In genomic region chr12:73088500-73088899, GRCm38 (mm10) we compare ENCODE assay signal across 20 mouse cellular contexts. TPM values are rescaled to one million over a fixed set of nuclear protein-coding genes. Genes with fewer than 3 reads are reported as not detected.
A peak's percentile ranks its signal among the peaks of the same experiment; 100 is the strongest.
DNase-seq lines count a peak whose midpoint lies in the region; ATAC-seq lines count a peak whose summit lies in the region.
"Had no signal": no experiment of that assay in that cellular context is flagged by ENCODE, and none has a peak within 500 bp of the region (broad histone marks: within the 10 kb centered on the region; RNA-seq: fewer than 3 reads in every experiment).

No protein-coding gene starts in this region.

- H3K4me2 ChIP-seq in heart, embryonic 13.5 days: no peak overlapping the region; the same call in 1 of the 2 replicates
- peak overlapping the region; percentile 40 for H3K4me2 ChIP-seq in liver, embryonic 16.5 days (ENCODE audit: low read depth, low read length)
- H3K4me2 ChIP-seq in intestine, embryonic 16.5 days (ENCODE audit: low read depth, low read length): no peak overlapping the region
- H3K4me2 ChIP-seq in hindbrain, embryonic 13.5 days: no peak overlapping the region
- H3K4me2 ChIP-seq: embryonic facial prominence, embryonic 13.5 days; hindbrain, embryonic 14.5 days; midbrain, embryonic 11.5 days; neural tube, embryonic 13.5 days had no signal

- H3K27me3 ChIP-seq in heart, embryonic 13.5 days (replicated peaks): no peaks in the 10 kb centered on the region
- no peaks in the 10 kb centered on the region for H3K27me3 ChIP-seq in liver, embryonic 16.5 days (ENCODE audit: control insufficient read depth, insufficient read depth, low read depth, low read length)
- H3K27me3 ChIP-seq in intestine, embryonic 16.5 days (replicated peaks; ENCODE audit: control insufficient read depth, insufficient read depth, low read length): no peaks in the 10 kb centered on the region
- H3K27me3 ChIP-seq in hindbrain, embryonic 13.5 days: no peaks in the 10 kb centered on the region
- H3K27me3 ChIP-seq: embryonic facial prominence, embryonic 13.5 days; neural tube, embryonic 13.5 days had no signal

- 71% methylated on average over 5 of the region's 5 CpGs for WGBS in heart, embryonic 13.5 days
- WGBS in liver, embryonic 16.5 days (ENCODE audit: insufficient replicate concordance): 61% methylated on average over 5 of the region's 5 CpGs
- WGBS in intestine, embryonic 16.5 days: 62% methylated on average over 5 of the region's 5 CpGs
- 82% methylated on average over 5 of the region's 5 CpGs for WGBS in hindbrain, embryonic 13.5 days

- H3K4me1 ChIP-seq in heart, embryonic 13.5 days: peaks cover 4% of the 10 kb centered on the region
- peaks cover 6% of the 10 kb centered on the region for H3K4me1 ChIP-seq in liver, embryonic 16.5 days (ENCODE audit: control insufficient read depth, low read depth, low read length)
- no peaks in the 10 kb centered on the region for H3K4me1 ChIP-seq in intestine, embryonic 16.5 days (ENCODE audit: control insufficient read depth, insufficient read depth, low read length)
- H3K4me1 ChIP-seq in hindbrain, embryonic 13.5 days (replicated peaks): no peaks in the 10 kb centered on the region
- H3K4me1 ChIP-seq: embryonic facial prominence, embryonic 13.5 days; neural tube, embryonic 13.5 days had no signal

- H3K36me3 ChIP-seq in heart, embryonic 13.5 days: no peaks in the 10 kb centered on the region
- no peaks in the 10 kb centered on the region for H3K36me3 ChIP-seq in liver, embryonic 16.5 days (ENCODE audit: control insufficient read depth, insufficient read depth)
- H3K36me3 ChIP-seq in intestine, embryonic 16.5 days (ENCODE audit: control insufficient read depth, insufficient read depth, low read length): no peaks in the 10 kb centered on the region
- no peaks in the 10 kb centered on the region for H3K36me3 ChIP-seq in hindbrain, embryonic 13.5 days
- H3K36me3 ChIP-seq: embryonic facial prominence, embryonic 13.5 days; neural tube, embryonic 13.5 days had no signal

- no peak overlapping the region for H3K9ac ChIP-seq in heart, embryonic 13.5 days
- H3K9ac ChIP-seq in liver, embryonic 16.5 days (ENCODE audit: low read depth, low read length): no peak overlapping the region
- no peak overlapping the region for H3K9ac ChIP-seq in intestine, embryonic 16.5 days (ENCODE audit: low read depth, low read length)
- H3K9ac ChIP-seq in hindbrain, embryonic 13.5 days: no peak overlapping the region
- H3K9ac ChIP-seq: embryonic facial prominence, embryonic 13.5 days; hindbrain, embryonic 14.5 days; neural tube, embryonic 13.5 days had no signal

- H3K27ac ChIP-seq in heart, embryonic 13.5 days (replicated peaks): 0 out of 2 replicates have a peak overlapping the region, but pooled peaks have one; percentile 24
- no peak overlapping the region for H3K27ac ChIP-seq in liver, embryonic 16.5 days (ENCODE audit: low read length)
- no peak overlapping the region for H3K27ac ChIP-seq in intestine, embryonic 16.5 days (ENCODE audit: low read length)
- H3K27ac ChIP-seq in hindbrain, embryonic 13.5 days: no peak overlapping the region
- H3K27ac ChIP-seq: embryonic facial prominence, embryonic 13.5 days; hindbrain, embryonic 14.5 days; neural tube, embryonic 13.5 days had no signal

- no peaks in the 10 kb centered on the region for H3K9me3 ChIP-seq in heart, embryonic 13.5 days
- no peaks in the 10 kb centered on the region for H3K9me3 ChIP-seq in liver, embryonic 16.5 days (replicated peaks; ENCODE audit: control insufficient read depth, low read length)
- no peaks in the 10 kb centered on the region for H3K9me3 ChIP-seq in intestine, embryonic 16.5 days (ENCODE audit: control insufficient read depth, low read length)
- H3K9me3 ChIP-seq in hindbrain, embryonic 13.5 days: no peaks in the 10 kb centered on the region
- H3K9me3 ChIP-seq: embryonic facial prominence, embryonic 13.5 days; neural tube, embryonic 13.5 days had no signal

- no peak for DNase-seq in heart, adult 18-20 months
- peak; percentile 39 for DNase-seq in 3T3-L1 (ENCODE audit: low read depth, low spot score)
- DNase-seq in NIH3T3 (ENCODE audit: low read depth): peak; percentile 29
- DNase-seq in spleen, postnatal 4 days (ENCODE audit: low spot score in 2 of 2): no peak
- DNase-seq: adrenal gland, postnatal 36 days; cerebellum, adult 2 months; layer of hippocampus, postnatal 36 days; right cerebral cortex, postnatal 25 days; thymus, postnatal 25 days had no signal

- no peak overlapping the region for H3K4me3 ChIP-seq in heart, embryonic 13.5 days
- H3K4me3 ChIP-seq in liver, embryonic 16.5 days (ENCODE audit: low read depth, low read length): no peak overlapping the region
- H3K4me3 ChIP-seq in intestine, embryonic 16.5 days (ENCODE audit: low read length): no peak overlapping the region
- H3K4me3 ChIP-seq in hindbrain, embryonic 13.5 days: no peak overlapping the region
- H3K4me3 ChIP-seq: embryonic facial prominence, embryonic 13.5 days; neural tube, embryonic 13.5 days had no signal

- no peak for ATAC-seq in heart, embryonic 13.5 days (ENCODE audit: extremely low read depth, insufficient number of reproducible peaks, low FRiP score, low TSS enrichment)
- ATAC-seq in liver, embryonic 16.5 days (ENCODE audit: low read depth): no peak; the same call in 1 of the 2 replicates
- ATAC-seq in intestine, embryonic 16.5 days: no peak
- ATAC-seq in hindbrain, embryonic 13.5 days (ENCODE audit: low FRiP score): no peak
- ATAC-seq: forebrain, embryonic 14.5 days; intestine, postnatal 0 days had no signal

RNA-seq across cellular contexts. Expression of gene Six4, which starts 24.8 kb away (rescaled TPM):
- 0.71 and 1.0 TPM in 2 replicates for polyA plus RNA-seq in heart, embryonic 13.5 days (2015; fragmentation: Nextera tagmentation; extraction: Ambion mirVana)
- 1 to 10 TPM; 4.1 to 4.6 TPM for total RNA-seq in heart, adult 18-20 months (2021)
- 0.04 and 0.06 TPM in 2 replicates for polyA plus RNA-seq in liver, embryonic 16.5 days (2015; fragmentation: Nextera tagmentation; extraction: Ambion mirVana)
- polyA plus RNA-seq in intestine, embryonic 16.5 days (2015; fragmentation: Nextera tagmentation; extraction: Ambion mirVana): 0.20 and 0.24 TPM in 2 replicates
- polyA plus RNA-seq in hindbrain, embryonic 13.5 days (2015; fragmentation: Nextera tagmentation; extraction: Ambion mirVana): 0.69 and 1.0 TPM in 2 replicates
- polyA plus RNA-seq: liver, adult 2 months had no signal

RNA-seq across cellular contexts. Expression of gene Six1, which starts 34.8 kb away (rescaled TPM):
- polyA plus RNA-seq in heart, embryonic 13.5 days (2015; fragmentation: Nextera tagmentation; extraction: Ambion mirVana): 0.34 and 0.79 TPM in 2 replicates
- total RNA-seq in heart, adult 18-20 months (2021): 1 to 10 TPM; 1.6 to 2.0 TPM
- polyA plus RNA-seq in liver, embryonic 16.5 days (2015; fragmentation: Nextera tagmentation; extraction: Ambion mirVana): 0.22 and 0.24 TPM in 2 replicates
- not detected in 2 replicates for polyA plus RNA-seq in intestine, embryonic 16.5 days (2015; fragmentation: Nextera tagmentation; extraction: Ambion mirVana)
- polyA plus RNA-seq in hindbrain, embryonic 13.5 days (2015; fragmentation: Nextera tagmentation; extraction: Ambion mirVana): 2.6 and 5.7 TPM in 2 replicates
- polyA plus RNA-seq: intestine, postnatal 0 days; liver, adult 2 months had no signal

RNA-seq across cellular contexts. Expression of gene Mnat1, which starts 35.0 kb away (rescaled TPM):
- 19.0 and 19.3 TPM in 2 replicates for polyA plus RNA-seq in heart, embryonic 13.5 days (2015; fragmentation: Nextera tagmentation; extraction: Ambion mirVana)
- 10 to 100 TPM; 18.1 to 20.5 TPM for total RNA-seq in heart, adult 18-20 months (2021)
- polyA plus RNA-seq in liver, embryonic 16.5 days (2015; fragmentation: Nextera tagmentation; extraction: Ambion mirVana): 7.1 and 7.7 TPM in 2 replicates
- 21.0 and 21.1 TPM in 2 replicates for polyA plus RNA-seq in intestine, embryonic 16.5 days (2015; fragmentation: Nextera tagmentation; extraction: Ambion mirVana)
- polyA plus RNA-seq in hindbrain, embryonic 13.5 days (2015; fragmentation: Nextera tagmentation; extraction: Ambion mirVana): 20.1 and 21.1 TPM in 2 replicates

Comparison
In these comparisons a context has a peak if more than half of its experiments do, and no peak if none do; other contexts are left out.
1. DNase-seq: peak in 3T3-L1 (single experiment) and NIH3T3 (single experiment); none in heart, adult 18-20 months (0 of 2) and spleen, postnatal 4 days (0 of 2).